Mouse (Mus musculus): ENCODE results near the gene Dzip1. TPM values are rescaled to one million over a fixed set of nuclear protein-coding genes. Genes with fewer than 3 reads are reported as not detected.

Dzip1 gene
- 15.8 and 18.6 TPM in 2 replicates for polyA plus RNA-seq (2015; fragmentation: Nextera tagmentation; extraction: Ambion mirVana)

DNA sequence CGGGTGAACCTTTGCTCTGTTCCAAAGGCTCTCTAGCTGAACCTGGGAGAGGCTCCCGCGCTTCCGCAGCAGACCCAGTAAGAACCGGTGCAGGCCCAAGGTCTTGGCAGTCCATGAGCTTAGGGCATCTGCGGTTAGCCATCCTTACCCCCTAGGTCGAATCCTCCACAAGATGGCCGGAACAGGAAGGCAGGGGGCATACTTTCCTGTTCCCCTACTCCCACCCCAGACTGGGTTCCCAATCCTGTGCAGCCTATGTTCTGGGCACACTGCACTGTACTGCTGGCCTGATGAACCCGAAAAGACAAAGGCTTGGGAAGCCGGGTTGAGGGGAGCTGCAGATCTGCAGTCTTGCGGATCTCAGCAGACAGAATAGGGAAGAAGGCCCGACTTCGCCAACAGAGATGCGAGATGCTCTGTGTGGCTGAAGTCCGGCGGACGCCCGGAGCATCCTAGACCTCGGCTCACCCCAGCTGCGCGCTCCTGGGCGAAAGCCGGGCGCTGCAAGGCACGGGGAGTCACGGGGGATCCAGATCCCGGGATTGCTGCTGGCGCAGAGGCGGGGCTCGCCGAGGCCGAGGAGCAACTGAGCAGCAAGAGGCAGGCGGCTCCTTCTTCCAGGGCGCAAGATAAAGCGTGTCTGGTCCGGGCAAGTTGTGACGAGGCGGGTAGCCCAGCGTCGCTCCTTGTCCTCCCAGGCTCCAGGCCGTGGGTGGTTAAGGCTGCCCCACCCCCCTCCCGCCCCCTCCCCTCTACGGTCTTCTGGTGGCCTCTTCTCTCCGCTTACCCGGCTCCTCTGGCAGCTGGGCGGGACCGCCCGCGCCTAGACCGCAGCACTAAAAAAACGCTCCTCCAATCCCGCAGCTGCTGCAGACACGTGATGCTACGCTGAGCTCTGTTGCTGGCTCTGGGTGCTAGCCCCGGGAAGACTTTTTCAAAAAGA is at the start of gene Dzip1:
TSS of gene Dzip1 (minus strand) at position 788 of the 943 bp plus-strand sequence.
- 0 out of 2 replicates have a peak, but pooled peaks cover 3% of the 10 kb centered on the region for H3K36me3 ChIP-seq (ENCODE audit: insufficient read depth, low read length)

DNA sequence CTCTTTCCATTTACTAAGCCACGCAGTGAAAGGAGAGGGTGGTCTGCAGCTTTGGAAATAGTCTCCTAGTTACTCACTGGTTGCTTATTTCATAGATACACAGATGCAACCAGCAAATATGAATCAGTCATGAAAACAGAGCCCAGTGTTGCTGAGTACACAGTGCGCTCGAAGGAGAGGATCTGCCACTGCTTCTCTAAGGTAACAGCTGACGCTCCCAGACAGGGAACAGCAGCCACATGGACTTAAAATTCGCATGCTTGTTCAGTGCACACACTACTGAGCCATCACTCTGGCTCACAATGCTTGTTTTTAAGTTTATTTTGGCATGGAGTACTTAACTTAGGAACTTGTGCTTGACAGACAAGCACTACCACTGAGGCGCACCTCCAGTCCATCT is 47.0 kb upstream of the Dzip1 start:
- H3K27ac ChIP-seq (ENCODE audit: low read length) = no peak overlapping the region
- WGBS = 88% methylated on average over 6 of the region's 6 CpGs
- ATAC-seq (ENCODE audit: low FRiP score, low TSS enrichment) = no peak
- H3K4me1 ChIP-seq (ENCODE audit: insufficient read depth, low read length) = no peaks in the 10 kb centered on the region
- no peaks in the 10 kb centered on the region for H3K27me3 ChIP-seq (ENCODE audit: insufficient read depth, low read length)
- H3K4me2 ChIP-seq (replicated peaks; ENCODE audit: low read depth, low read length) = no peak overlapping the region
- no peaks in the 10 kb centered on the region for H3K9me3 ChIP-seq (ENCODE audit: low read length)
- H3K4me3 ChIP-seq (ENCODE audit: low read length) = no peak overlapping the region
- peaks cover 58% of the 10 kb centered on the region for H3K36me3 ChIP-seq (ENCODE audit: insufficient read depth, low read length)
- no peak overlapping the region for H3K9ac ChIP-seq (replicated peaks; ENCODE audit: low read length)

More for the DNA sequence above, at the start of gene Dzip1:
- peaks cover 30% of the 10 kb centered on the region for H3K4me1 ChIP-seq (ENCODE audit: insufficient read depth, low read length)
- peak within 1 kb of the TSS; percentile 74 for H3K27ac ChIP-seq (ENCODE audit: low read length)
- peaks cover 5% of the 10 kb centered on the region; the same call in 1 of the 2 replicates for H3K27me3 ChIP-seq (ENCODE audit: insufficient read depth, low read length)
- peak within 1 kb of the TSS; percentile 80 for H3K4me2 ChIP-seq (replicated peaks; ENCODE audit: low read depth, low read length)
- WGBS = under 1% methylated on average over 52 of the region's 55 CpGs
- peak within 1 kb of the TSS; percentile 67 for H3K4me3 ChIP-seq (ENCODE audit: low read length)
- no peaks in the 10 kb centered on the region for H3K9me3 ChIP-seq (ENCODE audit: low read length)
- ATAC-seq (ENCODE audit: low FRiP score, low TSS enrichment) = peak; percentile 94
- H3K9ac ChIP-seq (replicated peaks; ENCODE audit: low read length) = peak within 1 kb of the TSS; percentile 80

- no peak for ATAC-seq (ENCODE audit: low FRiP score, low TSS enrichment)
- no peak overlapping the region for H3K4me2 ChIP-seq (replicated peaks; ENCODE audit: low read depth, low read length)
- no peaks in the 10 kb centered on the region for H3K4me1 ChIP-seq (ENCODE audit: insufficient read depth, low read length)
- H3K4me3 ChIP-seq (ENCODE audit: low read length) = no peak overlapping the region
- H3K9ac ChIP-seq (replicated peaks; ENCODE audit: low read length) = no peak overlapping the region
- no peaks in the 10 kb centered on the region for H3K27me3 ChIP-seq (ENCODE audit: insufficient read depth, low read length)
- no peaks in the 10 kb centered on the region for H3K9me3 ChIP-seq (ENCODE audit: low read length)
- H3K36me3 ChIP-seq (ENCODE audit: insufficient read depth, low read length) = peaks cover 39% of the 10 kb centered on the region
- no peak overlapping the region for H3K27ac ChIP-seq (ENCODE audit: low read length)
- WGBS = 86% methylated on average over 7 of the region's 7 CpGs
Measured at GRCm38 (mm10) chr14:118967646-118968045, 42.4 kb upstream of the Dzip1 start.

DNA sequence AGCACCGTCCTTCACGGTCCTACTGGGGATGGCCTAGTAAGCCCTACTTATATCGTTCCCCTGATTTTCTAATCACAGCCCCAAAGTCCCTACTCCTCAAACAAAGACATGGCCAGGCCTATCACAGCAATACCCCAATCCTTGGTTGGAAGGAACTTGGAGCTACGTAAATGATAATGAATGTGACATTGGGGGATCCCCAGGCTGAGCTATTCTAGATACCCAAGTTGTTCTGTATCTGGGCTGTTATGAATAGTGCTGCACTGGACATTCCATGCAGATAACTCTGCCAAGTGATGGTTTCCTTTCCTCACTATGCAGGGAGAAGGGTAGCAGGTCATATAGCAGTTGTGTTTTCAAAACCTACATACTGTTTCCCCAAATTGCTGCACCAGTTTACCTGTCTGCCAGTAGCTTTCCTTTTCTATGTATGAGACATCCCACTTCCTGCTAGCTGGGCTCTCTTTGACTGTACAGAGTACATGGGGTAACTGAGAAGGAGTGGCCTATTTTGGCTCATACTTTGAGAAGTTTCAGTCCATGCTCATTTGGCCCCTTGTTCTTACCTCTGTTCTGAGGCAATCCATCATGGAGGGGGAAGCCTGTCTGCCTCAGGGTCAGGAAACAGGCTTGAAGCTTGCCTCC is 40.2 kb upstream of the Dzip1 start:
- H3K4me2 ChIP-seq (replicated peaks; ENCODE audit: low read depth, low read length) = no peak overlapping the region
- no peaks in the 10 kb centered on the region for H3K9me3 ChIP-seq (ENCODE audit: low read length)
- ATAC-seq (ENCODE audit: low FRiP score, low TSS enrichment) = no peak
- H3K4me1 ChIP-seq (ENCODE audit: insufficient read depth, low read length) = no peaks in the 10 kb centered on the region
- H3K36me3 ChIP-seq (ENCODE audit: insufficient read depth, low read length) = peaks cover 35% of the 10 kb centered on the region
- no peak overlapping the region for H3K4me3 ChIP-seq (ENCODE audit: low read length)
- H3K9ac ChIP-seq (replicated peaks; ENCODE audit: low read length) = no peak overlapping the region
- no peak overlapping the region for H3K27ac ChIP-seq (ENCODE audit: low read length)
- 90% methylated on average over 4 of the region's 4 CpGs for WGBS
- no peaks in the 10 kb centered on the region for H3K27me3 ChIP-seq (ENCODE audit: insufficient read depth, low read length)

GRCm38 (mm10) chr14:118958010-118958409 is 32.8 kb upstream of the Dzip1 start:
- Histone ChIP-seq H3K4me3 (ENCODE audit: low read length) (no peak overlapping the region), H3K27me3 (ENCODE audit: insufficient read depth, low read length) (no peaks in the 10 kb centered on the region), H3K9ac (replicated peaks; ENCODE audit: low read length) (no peak overlapping the region), H3K4me1 (ENCODE audit: insufficient read depth, low read length) (no peaks in the 10 kb centered on the region), H3K9me3 (ENCODE audit: low read length) (no peaks in the 10 kb centered on the region), H3K27ac (ENCODE audit: low read length) (no peak overlapping the region), H3K36me3 (ENCODE audit: insufficient read depth, low read length) (peaks cover 50% of the 10 kb centered on the region), H3K4me2 (replicated peaks; ENCODE audit: low read depth, low read length) (no peak overlapping the region)
- 91% methylated on average over 3 of the region's 3 CpGs for WGBS
- ATAC-seq (ENCODE audit: low FRiP score, low TSS enrichment) = no peak

- Histone ChIP-seq H3K27ac (ENCODE audit: low read length) (no peak overlapping the region), H3K27me3 (ENCODE audit: insufficient read depth, low read length) (no peaks in the 10 kb centered on the region), H3K4me1 (ENCODE audit: insufficient read depth, low read length) (no peaks in the 10 kb centered on the region), H3K36me3 (ENCODE audit: insufficient read depth, low read length) (peaks cover 19% of the 10 kb centered on the region), H3K4me3 (ENCODE audit: low read length) (no peak overlapping the region), H3K4me2 (replicated peaks; ENCODE audit: low read depth, low read length) (no peak overlapping the region), H3K9ac (replicated peaks; ENCODE audit: low read length) (no peak overlapping the region), H3K9me3 (ENCODE audit: low read length) (no peaks in the 10 kb centered on the region)
- WGBS = 93% methylated on average over 9 of the region's 9 CpGs
- ATAC-seq (ENCODE audit: low FRiP score, low TSS enrichment) = no peak
Measured at GRCm38 (mm10) chr14:118951912-118952583, 26.8 kb upstream of the Dzip1 start.

- H3K9ac ChIP-seq (replicated peaks; ENCODE audit: low read length) = no peak overlapping the region
- no peaks in the 10 kb centered on the region for H3K27me3 ChIP-seq (ENCODE audit: insufficient read depth, low read length)
- peaks cover 5% of the 10 kb centered on the region for H3K36me3 ChIP-seq (ENCODE audit: insufficient read depth, low read length)
- H3K4me3 ChIP-seq (ENCODE audit: low read length) = no peak overlapping the region
- no peak overlapping the region for H3K27ac ChIP-seq (ENCODE audit: low read length)
- 87% methylated on average over 1 of the region's 1 CpGs for WGBS
- no peak overlapping the region for H3K4me2 ChIP-seq (replicated peaks; ENCODE audit: low read depth, low read length)
- no peaks in the 10 kb centered on the region for H3K4me1 ChIP-seq (ENCODE audit: insufficient read depth, low read length)
- H3K9me3 ChIP-seq (ENCODE audit: low read length) = no peaks in the 10 kb centered on the region
- no peak for ATAC-seq (ENCODE audit: low FRiP score, low TSS enrichment)
Measured at GRCm38 (mm10) chr14:118948841-118949240, 23.6 kb upstream of the Dzip1 start.

GRCm38 (mm10) chr14:118944702-118945101 is 19.4 kb upstream of the Dzip1 start:
- Histone ChIP-seq H3K4me3 (ENCODE audit: low read length) (no peak overlapping the region), H3K4me2 (replicated peaks; ENCODE audit: low read depth, low read length) (no peak overlapping the region), H3K27ac (ENCODE audit: low read length) (no peak overlapping the region), H3K4me1 (ENCODE audit: insufficient read depth, low read length) (peaks cover 8% of the 10 kb centered on the region; the same call in 1 of the 2 replicates), H3K36me3 (ENCODE audit: insufficient read depth, low read length) (no peaks in the 10 kb centered on the region), H3K27me3 (ENCODE audit: insufficient read depth, low read length) (no peaks in the 10 kb centered on the region), H3K9ac (replicated peaks; ENCODE audit: low read length) (no peak overlapping the region), H3K9me3 (ENCODE audit: low read length) (no peaks in the 10 kb centered on the region)
- ATAC-seq (ENCODE audit: low FRiP score, low TSS enrichment) = no peak
- 71% methylated on average over 2 of the region's 2 CpGs for WGBS

GRCm38 (mm10) chr14:118942076-118942475 is 16.8 kb upstream of the Dzip1 start:
- Histone ChIP-seq H3K4me1 (ENCODE audit: insufficient read depth, low read length) (peaks cover 21% of the 10 kb centered on the region), H3K4me3 (ENCODE audit: low read length) (no peak overlapping the region), H3K9ac (replicated peaks; ENCODE audit: low read length) (0 out of 2 replicates have a peak overlapping the region, but pooled peaks have one; percentile 38), H3K9me3 (ENCODE audit: low read length) (no peaks in the 10 kb centered on the region), H3K4me2 (replicated peaks; ENCODE audit: low read depth, low read length) (no peak overlapping the region), H3K27me3 (ENCODE audit: insufficient read depth, low read length) (no peaks in the 10 kb centered on the region), H3K36me3 (ENCODE audit: insufficient read depth, low read length) (no peaks in the 10 kb centered on the region), H3K27ac (ENCODE audit: low read length) (0 out of 2 replicates have a peak overlapping the region, but pooled peaks have one; percentile 4)
- no peak for ATAC-seq (ENCODE audit: low FRiP score, low TSS enrichment)
- whole genome bisulfite sequencing = 58% methylated on average over 12 of the region's 12 CpGs
